Mouse (Mus musculus) lung, embryonic 15.5 days (tissue): ENCODE data around the gene Gpr107. TPM values are rescaled to one million over a fixed set of nuclear protein-coding genes. Genes with fewer than 3 reads are reported as not detected.
"Not testable (repeated sequence)": the region's sequence is repeated elsewhere in the genome, so short reads cannot be mapped to it uniquely, and the experiment has no call there.

Source experiments
- ATAC-seq: fragments of 200-750 bp; cut with Nextera tagmentation; 2 replicates; pipeline ENCODE4 v1.8.0; 2017; ENCODE audit warnings: moderate number of reproducible peaks, borderline replicate concordance; ENCODE audit not compliant: low FRiP score, low TSS enrichment; ENCODE audit errors: extremely low read depth
- H3K27ac ChIP-seq: fragments of 300-500 bp; sonication (generic); 2 replicates; pipeline ENCODE4 v1.5.1; 2015; ENCODE audit warnings: moderate library complexity, mild to moderate bottlenecking, inconsistent platforms
- H3K27me3 ChIP-seq: fragments of 300-500 bp; sonication (generic); 2 replicates; pipeline ENCODE4 v1.6.1; 2015; ENCODE audit warnings: inconsistent platforms
- H3K36me3 ChIP-seq: fragments of 300-500 bp; sonication (generic); 2 replicates; pipeline ENCODE4 v1.6.1; 2015; ENCODE audit warnings: inconsistent platforms
- H3K4me1 ChIP-seq: fragments of 300-500 bp; sonication (generic); 2 replicates; pipeline ENCODE4 v1.6.1; 2015; ENCODE audit warnings: inconsistent platforms
- H3K4me2 ChIP-seq: fragments of 300-500 bp; sonication (generic); 2 replicates; pipeline ENCODE4 v1.6.1; 2015; ENCODE audit warnings: inconsistent platforms, mild to moderate bottlenecking, moderate library complexity
- H3K4me3 ChIP-seq: fragments of 300-500 bp; sonication (generic); 2 replicates; pipeline ENCODE4 v1.5.1; 2015; ENCODE audit warnings: mild to moderate bottlenecking, inconsistent platforms
- H3K9ac ChIP-seq: fragments of 300-500 bp; sonication (generic); 2 replicates; pipeline ENCODE4 v1.6.1; 2015; ENCODE audit warnings: inconsistent platforms
- H3K9me3 ChIP-seq: fragments of 300-500 bp; sonication (generic); 2 replicates; pipeline ENCODE4 v1.6.1; 2016; ENCODE audit warnings: inconsistent platforms
- WGBS: fragments of 180-500 bp; shearing (Covaris S2); methylation state at CpG from one replicate; pipeline ENCODE4 v1.1.7; 2015; 5-methylcytosine and 5-hydroxymethylcytosine counted together
- polyA plus RNA-seq: library from polyadenylated mRNA; unstranded; fragments of >200 nt; fragmentation: Nextera tagmentation; extraction: Ambion mirVana; gene quantifications from 2 replicates; pipeline ENCODE4 v1.2.1, GENCODE M21; 2015

Gene Gpr107
- polyA plus RNA-seq, 1 experiment from 2014 or later: 33.3 TPM

GRCm38 (mm10) chr2:31164841-31165455 lies 12.8 kb downstream of the Gpr107 start:
- peak overlapping the region; percentile 13; the same call in 1 of the 2 replicates for H3K4me2 ChIP-seq
- 22% methylated on average over 5 of the region's 5 CpGs for WGBS
- H3K9me3 ChIP-seq: no peaks in the 10 kb centered on the region
- H3K4me1 ChIP-seq: peaks cover 35% of the 10 kb centered on the region
- H3K27ac ChIP-seq: peak overlapping the region; percentile 84
- ATAC-seq: peak; percentile 51
- no peak overlapping the region for H3K9ac ChIP-seq
- peaks cover 22% of the 10 kb centered on the region for H3K36me3 ChIP-seq
- H3K27me3 ChIP-seq: no peaks in the 10 kb centered on the region
- no peak overlapping the region for H3K4me3 ChIP-seq

DNA sequence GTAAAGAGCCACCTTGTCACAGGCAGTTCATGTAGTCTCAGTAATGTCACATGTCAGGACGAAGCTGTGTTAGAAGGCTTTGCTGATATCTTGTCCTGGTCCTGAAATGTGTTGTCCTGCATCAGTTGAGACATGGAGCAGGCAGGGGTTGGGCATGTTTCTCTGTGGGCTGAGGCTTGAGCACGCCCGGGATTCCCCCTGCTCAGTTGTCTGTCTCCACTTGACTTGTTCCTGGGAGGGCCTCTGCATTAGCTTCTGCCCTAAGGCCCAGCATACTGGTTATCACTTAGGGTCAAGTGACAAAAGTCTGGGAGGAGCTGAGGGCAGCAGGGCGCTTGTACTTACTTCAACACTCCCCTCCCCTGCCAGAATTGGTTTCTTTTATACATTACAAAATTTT lies 13.4 kb downstream of the Gpr107 start:
- no peaks in the 10 kb centered on the region for H3K27me3 ChIP-seq
- 56% methylated on average over 4 of the region's 4 CpGs for WGBS
- H3K27ac ChIP-seq: peak overlapping the region; percentile 84
- no peak for ATAC-seq
- H3K4me1 ChIP-seq: peaks cover 36% of the 10 kb centered on the region
- no peak overlapping the region for H3K4me2 ChIP-seq
- H3K9ac ChIP-seq: no peak overlapping the region
- no peak overlapping the region for H3K4me3 ChIP-seq
- H3K36me3 ChIP-seq: peaks cover 27% of the 10 kb centered on the region
- no peaks in the 10 kb centered on the region for H3K9me3 ChIP-seq

DNA sequence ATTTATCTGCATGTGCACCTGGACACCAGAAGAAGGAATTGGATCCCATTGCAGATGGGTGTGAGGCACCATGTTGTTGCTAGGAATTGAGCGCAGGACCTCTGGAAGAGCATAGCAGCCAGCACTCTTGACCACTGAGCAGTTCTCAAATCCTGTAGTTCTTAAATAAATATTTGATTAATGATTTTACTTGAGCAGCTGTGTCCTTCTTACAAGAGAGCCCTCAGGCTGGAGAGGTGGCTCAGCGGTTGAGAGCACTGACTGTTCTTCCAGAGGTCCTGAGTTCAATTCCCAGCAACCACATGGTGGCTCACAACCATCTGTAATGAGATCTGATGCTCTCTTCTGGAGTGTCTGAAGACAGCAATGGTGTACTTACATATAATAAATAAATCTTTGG lies 15.5 kb downstream of the Gpr107 start:
- peaks cover 41% of the 10 kb centered on the region for H3K36me3 ChIP-seq
- not testable (repeated sequence) for H3K4me2 ChIP-seq, H3K9me3 ChIP-seq, H3K4me3 ChIP-seq, H3K9ac ChIP-seq, H3K27ac ChIP-seq, ATAC-seq, H3K27me3 ChIP-seq
- WGBS: 67% methylated on average over 2 of the region's 2 CpGs
- peaks cover 36% of the 10 kb centered on the region for H3K4me1 ChIP-seq

GRCm38 (mm10) chr2:31169001-31169400 lies 16.9 kb downstream of the Gpr107 start:
- H3K4me2 ChIP-seq: no peak overlapping the region
- peaks cover 34% of the 10 kb centered on the region for H3K4me1 ChIP-seq
- 76% methylated on average over 10 of the region's 10 CpGs for WGBS
- no peaks in the 10 kb centered on the region for H3K27me3 ChIP-seq
- no peak overlapping the region for H3K4me3 ChIP-seq
- peaks cover 54% of the 10 kb centered on the region for H3K36me3 ChIP-seq
- H3K27ac ChIP-seq: no peak overlapping the region
- H3K9ac ChIP-seq: no peak overlapping the region
- 0 out of 2 replicates have a peak, but pooled peaks have one; percentile 47 for ATAC-seq
- no peaks in the 10 kb centered on the region for H3K9me3 ChIP-seq

DNA sequence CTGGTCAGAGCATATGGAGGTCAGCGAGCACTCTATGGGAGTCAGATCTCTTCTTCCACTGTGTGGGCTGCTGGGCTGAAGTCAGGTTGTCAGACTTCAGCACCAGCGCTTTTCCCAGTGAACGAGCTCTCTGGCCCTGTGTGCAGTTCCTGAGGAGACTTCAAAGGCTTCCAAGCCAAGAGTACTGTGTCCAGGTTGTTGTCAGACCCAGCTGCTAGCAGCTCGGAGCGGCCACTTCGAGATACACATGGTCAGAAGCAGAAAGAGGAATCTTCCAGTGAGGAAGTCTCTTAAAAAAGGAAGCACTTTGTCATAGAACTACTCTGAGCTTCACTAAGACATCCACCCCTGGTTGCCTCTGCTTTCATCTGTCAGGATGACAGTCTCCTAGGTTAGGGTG lies 18.0 kb downstream of the Gpr107 start:
- H3K27ac ChIP-seq: no peak overlapping the region; the same call in 1 of the 2 replicates
- no peak overlapping the region for H3K4me2 ChIP-seq

DNA sequence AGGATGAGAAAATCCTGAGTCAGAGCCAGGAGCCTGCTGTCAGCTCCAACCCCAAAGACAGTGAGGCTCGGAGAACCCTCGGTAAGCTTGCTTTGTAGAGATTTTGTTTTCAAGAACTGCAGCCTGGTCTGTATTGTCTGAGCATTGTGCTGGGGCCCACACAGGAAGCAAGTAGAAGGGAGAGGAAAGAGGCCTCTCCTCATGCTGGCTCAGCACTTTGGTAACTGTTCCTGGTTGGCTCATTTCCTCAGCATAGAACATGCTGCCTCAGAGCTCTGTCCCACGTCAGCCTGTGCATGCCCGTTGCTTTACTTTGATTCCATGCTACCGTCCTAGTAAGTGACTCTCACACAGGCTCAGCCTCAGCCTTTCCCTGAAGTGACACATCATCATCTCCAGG lies 19.9 kb downstream of the Gpr107 start:
- Histone ChIP-seq H3K9ac (no peak overlapping the region), H3K4me3 (no peak overlapping the region), H3K4me1 (peaks cover 16% of the 10 kb centered on the region; the same call in 1 of the 2 replicates), H3K27ac (peak overlapping the region; percentile 79), H3K36me3 (peaks cover 81% of the 10 kb centered on the region), H3K4me2 (no peak overlapping the region), H3K9me3 (no peaks in the 10 kb centered on the region), H3K27me3 (no peaks in the 10 kb centered on the region)
- 68% methylated on average over 5 of the region's 5 CpGs for WGBS
- ATAC-seq: 0 out of 2 replicates have a peak, but pooled peaks have one; percentile 32

More for the DNA sequence above, 18.0 kb downstream of the Gpr107 start:
- Histone ChIP-seq H3K9ac (no peak overlapping the region), H3K27me3 (no peaks in the 10 kb centered on the region), H3K36me3 (peaks cover 64% of the 10 kb centered on the region), H3K9me3 (no peaks in the 10 kb centered on the region), H3K4me1 (peaks cover 22% of the 10 kb centered on the region), H3K4me3 (no peak overlapping the region)
- 79% methylated on average over 6 of the region's 6 CpGs for WGBS
- no peak for ATAC-seq

- H3K4me3 ChIP-seq: no peak overlapping the region
- no peaks in the 10 kb centered on the region for H3K9me3 ChIP-seq
- H3K27me3 ChIP-seq: no peaks in the 10 kb centered on the region
- H3K9ac ChIP-seq: no peak overlapping the region
- H3K27ac ChIP-seq: no peak overlapping the region
- H3K36me3 ChIP-seq: peaks cover 84% of the 10 kb centered on the region
- peaks cover 13% of the 10 kb centered on the region; the same call in 1 of the 2 replicates for H3K4me1 ChIP-seq
- no peak overlapping the region for H3K4me2 ChIP-seq
- 92% methylated on average over 5 of the region's 5 CpGs for WGBS
- ATAC-seq: no peak
These were observed 20.4 kb downstream of the Gpr107 start for GRCm38 (mm10) chr2:31172536-31172935.

GRCm38 (mm10) chr2:31173290-31173689 lies 21.2 kb downstream of the Gpr107 start:
- H3K27ac ChIP-seq: no peak overlapping the region
- H3K9ac ChIP-seq: no peak overlapping the region
- H3K36me3 ChIP-seq: peaks cover 87% of the 10 kb centered on the region
- H3K4me1 ChIP-seq: 0 out of 2 replicates have a peak, but pooled peaks cover 8% of the 10 kb centered on the region
- H3K4me3 ChIP-seq: no peak overlapping the region
- ATAC-seq: no peak
- H3K27me3 ChIP-seq: no peaks in the 10 kb centered on the region
- no peak overlapping the region for H3K4me2 ChIP-seq
- 64% methylated on average over 4 of the region's 4 CpGs for WGBS
- no peaks in the 10 kb centered on the region for H3K9me3 ChIP-seq

DNA sequence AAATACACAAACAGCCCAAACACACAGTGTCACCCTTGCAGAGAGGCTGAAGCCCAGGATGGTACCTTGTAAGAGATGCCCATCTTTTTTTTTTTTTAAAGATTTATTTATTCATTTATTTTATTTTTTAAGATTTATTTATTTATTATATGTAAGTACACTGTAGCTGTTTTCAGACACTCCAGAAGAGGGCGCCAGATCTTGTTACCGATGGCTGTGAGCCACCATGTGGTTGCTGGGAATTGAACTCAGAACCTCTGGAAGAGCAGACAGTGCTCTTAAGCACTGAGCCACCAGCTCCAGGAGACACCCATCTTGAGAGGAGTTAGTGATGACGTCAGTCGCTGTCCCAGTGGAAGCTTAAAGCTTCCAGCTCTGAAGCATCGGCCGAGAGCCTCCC lies 26.5 kb downstream of the Gpr107 start:
- H3K9me3 ChIP-seq, H3K27ac ChIP-seq, H3K4me2 ChIP-seq, ATAC-seq, H3K27me3 ChIP-seq, H3K9ac ChIP-seq, H3K4me1 ChIP-seq, H3K4me3 ChIP-seq: not testable (repeated sequence)
- H3K36me3 ChIP-seq: peaks cover 65% of the 10 kb centered on the region
- 73% methylated on average over 6 of the region's 6 CpGs for whole genome bisulfite sequencing

GRCm38 (mm10) chr2:31179471-31179870 lies 27.4 kb downstream of the Gpr107 start:
- H3K9me3 ChIP-seq: no peaks in the 10 kb centered on the region
- WGBS: 76% methylated on average over 7 of the region's 7 CpGs
- H3K9ac ChIP-seq: no peak overlapping the region
- peaks cover 64% of the 10 kb centered on the region for H3K36me3 ChIP-seq
- H3K4me3 ChIP-seq: no peak overlapping the region
- no peak for ATAC-seq
- no peak overlapping the region for H3K4me2 ChIP-seq
- no peaks in the 10 kb centered on the region for H3K27me3 ChIP-seq
- H3K4me1 ChIP-seq: no peaks in the 10 kb centered on the region; the same call in 1 of the 2 replicates
- H3K27ac ChIP-seq: no peak overlapping the region

DNA sequence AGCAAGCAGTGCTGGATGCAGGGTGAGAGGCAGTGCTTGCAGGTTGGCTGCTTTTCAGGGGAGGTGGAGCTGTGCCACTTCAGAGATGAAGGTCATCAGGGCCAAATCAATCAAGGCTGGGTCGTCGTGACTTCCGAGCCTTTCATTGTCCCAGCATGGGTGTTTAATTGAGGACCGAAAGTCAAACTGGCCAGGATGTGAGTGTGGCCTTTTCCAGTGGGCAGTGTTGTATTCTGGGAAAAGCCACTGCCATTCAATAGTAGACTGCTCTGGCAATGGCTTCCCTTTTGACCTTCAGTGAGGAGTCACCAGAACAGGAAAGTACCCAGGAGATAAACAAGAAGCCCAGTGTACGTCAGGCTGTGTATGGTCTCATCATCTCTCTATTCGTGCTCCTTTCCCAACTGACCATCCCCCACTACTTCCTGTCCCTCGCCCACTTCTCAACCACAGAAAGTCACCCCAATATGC lies 28.0 kb downstream of the Gpr107 start:
- no peaks in the 10 kb centered on the region for H3K9me3 ChIP-seq
- no peak overlapping the region for H3K4me2 ChIP-seq
- no peaks in the 10 kb centered on the region; the same call in 1 of the 2 replicates for H3K4me1 ChIP-seq
- H3K4me3 ChIP-seq: no peak overlapping the region
- H3K36me3 ChIP-seq: peaks cover 64% of the 10 kb centered on the region
- H3K27ac ChIP-seq: 0 out of 2 replicates have a peak overlapping the region, but pooled peaks have one; percentile 11
- no peaks in the 10 kb centered on the region for H3K27me3 ChIP-seq
- ATAC-seq: no peak
- 43% methylated on average over 7 of the region's 7 CpGs for WGBS
- no peak overlapping the region for H3K9ac ChIP-seq

GRCm38 (mm10) chr2:31182786-31183330 lies 30.7 kb downstream of the Gpr107 start:
- Histone ChIP-seq H3K4me2 (no peak overlapping the region), H3K36me3 (peaks cover 60% of the 10 kb centered on the region), H3K27me3 (no peaks in the 10 kb centered on the region), H3K4me1 (no peaks in the 10 kb centered on the region; the same call in 1 of the 2 replicates), H3K9ac (no peak overlapping the region), H3K4me3 (no peak overlapping the region), H3K9me3 (no peaks in the 10 kb centered on the region), H3K27ac (no peak overlapping the region)
- WGBS: 84% methylated on average over 6 of the region's 6 CpGs
- no peak for ATAC-seq
